Comparison of ENCODE assay signal across 14 mouse cellular contexts in genomic region chr15:85409245-85409783, GRCm38 (mm10).
DNase-seq lines count a peak whose midpoint lies in the region; ATAC-seq and TF ChIP-seq lines count a peak whose summit lies in the region.
"Had no signal": no experiment of that assay in that cellular context is flagged by ENCODE, and none has a peak within 500 bp of the region (broad histone marks: within the 10 kb centered on the region; RNA-seq: fewer than 3 reads in every experiment).

No protein-coding gene starts in this region.

- ATAC-seq in forebrain, embryonic 15.5 days (replicated peaks) = no peak
- ATAC-seq in forebrain, embryonic 13.5 days = no peak

- H3K9me3 ChIP-seq in forebrain, embryonic 15.5 days = no peaks in the 10 kb centered on the region
- H3K9me3 ChIP-seq in forebrain, embryonic 13.5 days (replicated peaks) = no peaks in the 10 kb centered on the region
- H3K9me3 ChIP-seq: heart, embryonic 12.5 days; limb, embryonic 13.5 days; stomach, embryonic 15.5 days had no signal

- H3K27me3 ChIP-seq in forebrain, embryonic 15.5 days = no peaks in the 10 kb centered on the region
- H3K27me3 ChIP-seq in forebrain, embryonic 13.5 days = no peaks in the 10 kb centered on the region
- H3K27me3 ChIP-seq: heart, embryonic 12.5 days; limb, embryonic 13.5 days; stomach, embryonic 15.5 days had no signal

- no peaks in the 10 kb centered on the region for H3K36me3 ChIP-seq in forebrain, embryonic 15.5 days
- no peaks in the 10 kb centered on the region for H3K36me3 ChIP-seq in forebrain, embryonic 13.5 days (ENCODE audit: poor library complexity, severe bottlenecking)
- H3K36me3 ChIP-seq: heart, embryonic 12.5 days; stomach, embryonic 15.5 days had no signal

- peaks cover 24% of the 10 kb centered on the region for H3K4me1 ChIP-seq in forebrain, embryonic 15.5 days
- H3K4me1 ChIP-seq in forebrain, embryonic 13.5 days = peaks cover 22% of the 10 kb centered on the region
- H3K4me1 ChIP-seq: stomach, embryonic 15.5 days had no signal

- peak overlapping the region; percentile 6; the same call in 1 of the 2 replicates for H3K27ac ChIP-seq in forebrain, embryonic 15.5 days (replicated peaks)
- H3K27ac ChIP-seq in forebrain, embryonic 13.5 days = no peak overlapping the region
- H3K27ac ChIP-seq in layer of hippocampus, adult 2 months = peak overlapping the region; percentile 79
- H3K27ac ChIP-seq: left cerebral cortex, adult 2 months; stomach, embryonic 15.5 days had no signal

- WGBS in forebrain, embryonic 15.5 days = 70% methylated on average over 8 of the region's 8 CpGs
- 85% methylated on average over 8 of the region's 8 CpGs for WGBS in forebrain, embryonic 13.5 days

- H3K4me2 ChIP-seq in forebrain, embryonic 15.5 days (replicated peaks) = no peak overlapping the region
- H3K4me2 ChIP-seq in forebrain, embryonic 13.5 days = no peak overlapping the region
- H3K4me2 ChIP-seq: heart, embryonic 12.5 days; limb, embryonic 13.5 days; lung, embryonic 14.5 days; stomach, embryonic 15.5 days had no signal

- no peak for TF ChIP-seq CTCF in layer of hippocampus, adult 2 months (conservative IDR thresholded peaks at IDR 0.05)

- no peak for DNase-seq in layer of hippocampus, adult 2 months (ENCODE audit: low spot score in 2 of 2)
- DNase-seq in layer of hippocampus, postnatal 36 days = no peak
- peak; percentile 21 for DNase-seq in forelimb bud, embryonic 11.5 days (ENCODE audit: low read depth, low spot score)
- DNase-seq in thymus, postnatal 10 days (ENCODE audit: low spot score in 2 of 2) = peak; percentile 67 to 70
- DNase-seq in frontal cortex, adult 2 months (ENCODE audit: extremely low spot score in 1 of 2, low spot score in 1 of 2) = no peak
- DNase-seq in lung, adult 18-20 months = no peak
- DNase-seq: gastrocnemius, postnatal 36 days had no signal

- no peak overlapping the region for H3K4me3 ChIP-seq in forebrain, embryonic 15.5 days
- no peak overlapping the region for H3K4me3 ChIP-seq in forebrain, embryonic 13.5 days
- no peak overlapping the region for H3K4me3 ChIP-seq in layer of hippocampus, adult 2 months
- H3K4me3 ChIP-seq: heart, embryonic 12.5 days; left cerebral cortex, adult 2 months; limb, embryonic 13.5 days; stomach, embryonic 15.5 days had no signal

- no peak overlapping the region for H3K9ac ChIP-seq in forebrain, embryonic 15.5 days (replicated peaks)
- H3K9ac ChIP-seq in forebrain, embryonic 13.5 days = no peak overlapping the region
- H3K9ac ChIP-seq: heart, embryonic 12.5 days; limb, embryonic 13.5 days; lung, embryonic 14.5 days; stomach, embryonic 15.5 days had no signal

Comparison
In these comparisons a context has a peak if more than half of its experiments do, and no peak if none do; other contexts are left out.
1. DNase-seq: peak in forelimb bud, embryonic 11.5 days (single experiment) and thymus, postnatal 10 days (2 of 2); none in layer of hippocampus, adult 2 months (0 of 2), layer of hippocampus, postnatal 36 days (0 of 2), frontal cortex, adult 2 months (0 of 2) and lung, adult 18-20 months (0 of 2).